Mouse (Mus musculus) retina, embryonic 14.5 days (tissue): ENCODE results near the gene 1110059E24Rik.

Source experiments
- DNase-seq: peaks from one replicate; pipeline ENCODE4 v3.0.0-alpha.2; 2015; ENCODE audit warnings: low spot score

The 1110059E24Rik gene

DNA sequence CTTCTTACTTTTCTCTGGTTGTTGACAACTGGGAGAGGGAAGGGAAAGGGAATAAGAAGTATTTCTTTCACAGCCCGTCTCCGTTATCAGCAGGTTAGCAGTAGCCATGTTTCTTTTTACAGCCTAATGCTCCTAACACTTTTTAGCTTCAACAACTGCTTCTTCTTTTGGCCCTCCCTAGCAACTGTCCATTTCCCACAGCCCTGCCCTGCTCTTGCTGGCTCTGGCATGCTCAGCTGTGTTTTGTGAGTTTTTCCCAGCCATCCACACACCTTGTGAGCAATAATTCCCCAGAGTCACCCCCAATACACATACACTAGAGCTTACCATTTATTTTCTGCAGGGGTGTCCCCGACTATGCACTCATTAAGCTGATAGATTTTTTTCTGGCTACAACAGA lies 75.3 kb downstream of the 1110059E24Rik start:
- no peak for DNase-seq

DNA sequence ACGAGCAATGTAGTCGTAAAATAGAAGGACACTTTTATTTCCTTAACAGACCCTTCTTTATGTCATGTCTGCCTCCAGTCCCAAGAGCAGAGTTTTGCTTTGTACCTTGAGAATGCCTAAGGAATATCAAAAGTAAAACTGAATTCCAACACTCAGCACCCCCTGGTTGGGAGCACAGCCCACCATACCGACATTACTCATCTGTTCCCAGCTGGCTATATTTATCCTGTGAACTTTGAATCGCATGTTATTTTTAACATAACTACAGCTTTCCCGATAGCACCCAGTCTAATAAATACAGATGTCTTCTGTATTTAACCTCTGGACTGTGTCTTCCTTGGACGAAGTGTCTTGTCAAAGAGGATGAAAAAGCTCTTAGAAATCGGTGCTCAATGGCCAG lies 80.8 kb downstream of the 1110059E24Rik start:
- DNase-seq = no peak

- peak; percentile 84 for DNase-seq
These were observed 81.4 kb downstream of the 1110059E24Rik start for GRCm38 (mm10) chr19:21571223-21571980.

- DNase-seq = peak; percentile 2
These were observed 82.0 kb downstream of the 1110059E24Rik start for GRCm38 (mm10) chr19:21570778-21571177.

DNA sequence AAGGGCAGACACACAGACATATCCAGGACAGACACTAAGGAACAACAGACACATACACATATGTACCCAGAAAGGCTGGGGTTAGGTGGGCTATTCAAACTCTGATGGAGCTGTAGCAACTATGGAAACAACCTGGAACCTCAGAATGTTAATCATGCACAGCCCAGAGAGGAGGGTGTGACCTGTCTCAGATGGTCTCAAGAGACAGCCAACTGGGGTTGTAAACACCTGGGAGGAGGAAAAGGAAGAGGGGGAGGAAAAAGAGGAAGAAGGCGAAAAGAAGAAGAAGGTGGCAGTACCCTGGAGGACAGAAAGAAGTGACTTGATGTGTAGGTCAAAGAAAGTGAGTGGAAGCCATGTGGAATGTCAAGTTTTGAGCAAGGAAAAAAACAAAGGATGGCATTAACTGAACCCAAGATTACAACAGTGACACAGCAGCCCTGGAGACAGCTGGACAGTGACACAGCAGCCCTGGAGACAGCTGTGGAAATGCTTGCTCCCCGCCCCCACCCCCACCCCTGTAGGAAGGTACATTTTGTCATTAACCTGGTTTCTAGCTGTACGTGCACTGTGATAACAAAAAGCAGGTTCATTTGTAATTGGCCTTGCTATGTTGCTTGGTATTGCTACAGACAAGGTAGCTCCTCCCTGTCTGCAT lies 84.1 kb downstream of the 1110059E24Rik start:
- DNase-seq = no peak

GRCm38 (mm10) chr19:21567933-21568332 lies 84.8 kb downstream of the 1110059E24Rik start:
- DNase-seq = no peak

DNA sequence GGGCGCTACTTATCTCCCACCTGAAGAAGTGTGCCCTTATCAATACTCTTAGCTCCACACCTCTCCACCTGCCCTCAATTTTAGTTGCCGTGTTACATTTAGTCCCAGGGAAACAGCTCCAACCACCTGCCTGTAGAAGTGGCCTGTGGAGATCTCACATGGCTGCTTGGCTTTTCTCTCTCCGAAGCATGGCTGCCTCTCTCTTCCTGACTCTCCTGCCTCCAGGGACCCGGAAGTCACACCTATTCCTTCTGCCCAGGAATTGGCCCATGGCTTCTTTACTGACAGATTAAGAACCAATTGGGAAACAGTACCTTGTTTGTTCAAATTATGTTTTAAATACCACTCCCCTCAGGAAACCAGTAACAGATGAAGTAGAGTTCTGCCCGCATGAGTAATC lies 86.3 kb downstream of the 1110059E24Rik start:
- no peak for DNase-seq

DNA sequence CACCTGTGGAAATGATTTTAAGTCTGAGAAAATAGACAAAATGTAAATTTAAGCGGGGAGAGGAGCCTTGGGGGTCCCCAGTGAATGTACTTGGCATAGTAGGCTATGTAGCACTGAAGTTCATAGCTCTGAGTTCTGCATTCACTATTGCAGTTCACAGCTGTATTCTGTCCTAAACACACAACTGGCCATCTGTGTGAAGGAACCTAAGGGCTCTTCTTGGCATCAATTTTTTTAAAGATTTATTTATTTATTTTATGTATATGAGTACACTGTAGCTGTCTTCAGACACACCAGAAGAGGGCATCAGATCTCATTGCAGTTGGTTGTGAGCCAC lies 88.3 kb downstream of the 1110059E24Rik start:
- DNase-seq = no peak

- DNase-seq = peak; percentile 90
These were observed 88.9 kb downstream of the 1110059E24Rik start for GRCm38 (mm10) chr19:21563789-21564460.

DNA sequence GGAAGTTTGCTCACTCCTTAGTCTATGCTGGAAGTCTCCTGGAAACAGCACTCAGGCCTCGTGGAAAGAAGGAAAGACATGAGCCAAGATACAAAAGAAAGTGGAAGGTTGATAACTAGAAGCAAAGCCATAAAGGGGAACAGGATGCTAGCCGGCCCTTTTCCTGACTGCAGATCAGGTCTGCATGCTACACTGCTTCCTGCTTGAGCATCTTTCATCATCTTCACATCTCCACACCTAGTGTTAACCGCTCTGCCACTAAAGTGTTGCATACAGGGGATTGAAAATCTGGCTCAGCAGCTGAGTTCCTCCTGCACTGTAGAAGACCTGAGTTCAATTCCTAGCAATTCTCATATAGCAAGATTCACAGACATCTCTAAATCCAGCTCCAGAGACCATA lies 89.8 kb downstream of the 1110059E24Rik start:
- DNase-seq = no peak

DNA sequence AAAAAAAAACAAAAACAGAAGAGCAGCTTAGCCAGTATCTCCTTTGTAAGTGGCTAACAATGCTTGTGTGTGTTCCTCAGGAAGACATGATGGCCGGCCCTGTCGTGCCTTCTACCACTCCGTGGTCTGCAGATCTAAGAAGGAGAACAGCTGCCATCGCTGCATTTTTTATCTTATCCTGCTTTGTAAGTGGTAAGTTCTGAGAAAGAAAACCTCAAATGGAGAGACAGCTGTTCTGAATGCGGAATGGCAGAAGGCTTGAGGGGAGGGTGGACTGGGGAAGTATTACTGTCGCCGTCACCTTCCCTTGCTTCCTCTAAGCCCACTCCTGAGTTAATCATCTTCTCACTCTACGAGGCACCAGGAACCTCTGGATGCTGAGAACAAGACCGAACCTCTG lies 100.0 kb downstream of the 1110059E24Rik start:
- no peak for DNase-seq

- DNase-seq = no peak
These were observed 100.7 kb downstream of the 1110059E24Rik start for GRCm38 (mm10) chr19:21551921-21552536.

GRCm38 (mm10) chr19:21549713-21550112 lies 103.1 kb downstream of the 1110059E24Rik start:
- DNase-seq = no peak

- no peak for DNase-seq
These were observed 103.8 kb downstream of the 1110059E24Rik start for GRCm38 (mm10) chr19:21548947-21549346.

DNA sequence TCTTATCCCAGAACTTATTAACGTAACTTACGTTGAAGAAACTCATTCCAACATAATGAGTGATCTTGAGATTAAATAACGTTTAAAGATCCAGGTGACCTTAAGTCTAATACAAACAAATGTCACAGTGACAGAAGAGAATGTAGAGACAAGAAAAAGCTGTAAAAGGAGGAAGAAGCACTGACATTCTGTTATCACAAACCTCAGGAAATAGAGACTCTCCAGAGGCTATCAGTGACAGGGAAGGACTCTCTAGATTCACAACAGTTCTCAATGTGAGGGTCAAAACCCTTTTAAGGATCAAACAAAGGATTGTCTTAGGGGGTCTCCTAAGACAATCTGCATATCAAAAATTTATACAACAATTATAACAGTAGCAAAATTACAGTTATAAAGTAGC lies 115.7 kb downstream of the 1110059E24Rik start:
- DNase-seq = no peak
